Mouse (Mus musculus): ENCODE measurements around the gene Gm15293. TPM values are rescaled to one million over a fixed set of nuclear protein-coding genes. Genes with fewer than 3 reads are reported as not detected.
"Not testable (repeated sequence)": the region's sequence is repeated elsewhere in the genome, so short reads cannot be mapped to it uniquely, and the experiment has no call there.

Gene Gm15293
- polyA plus RNA-seq (2021), result not detected

DNA sequence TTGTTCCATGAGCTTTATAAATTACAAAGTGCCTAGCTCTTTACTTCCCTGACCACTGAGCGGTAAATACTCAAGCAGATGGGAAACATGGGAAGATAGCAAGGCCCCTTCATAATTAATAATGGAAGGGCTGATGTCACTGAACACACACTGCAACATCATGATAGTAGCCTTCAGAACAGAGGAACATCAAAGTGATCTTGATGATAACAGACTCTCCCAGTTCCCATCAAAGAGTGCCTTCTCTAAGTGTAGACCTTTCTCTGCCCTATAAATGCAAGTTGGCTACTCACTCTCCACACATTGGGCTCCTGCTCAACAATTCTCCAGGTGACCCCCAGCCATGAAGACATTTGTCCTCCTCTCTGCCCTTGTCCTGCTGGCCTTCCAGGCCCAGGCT is at the start of gene Gm15293:
TSS of gene Gm15293 (plus strand) at position 301 of the 400 bp plus-strand sequence.
- DNase-seq (ENCODE audit: low read depth, low spot score); ATAC-seq; POLR2A ChIA-PET; CTCF ChIA-PET; in situ Hi-C loops (cut with MboI; ENCODE audit: low pct_unique_long_range_greater_than_20kb); H3K27me3 ChIP-seq: not testable (repeated sequence)

GRCm38 (mm10) chr8:21161977-21162376 is 39.4 kb upstream of the Gm15293 start, which contains the start of gene Defa22:
Gene Defa22, plus strand, starts transcription at chr8:21162277.
- CTCF ChIA-PET; POLR2A ChIA-PET; in situ Hi-C loops (cut with MboI; ENCODE audit: low pct_unique_long_range_greater_than_20kb); ATAC-seq; DNase-seq (ENCODE audit: low read depth, low spot score); H3K27me3 ChIP-seq: not testable (repeated sequence)

DNA sequence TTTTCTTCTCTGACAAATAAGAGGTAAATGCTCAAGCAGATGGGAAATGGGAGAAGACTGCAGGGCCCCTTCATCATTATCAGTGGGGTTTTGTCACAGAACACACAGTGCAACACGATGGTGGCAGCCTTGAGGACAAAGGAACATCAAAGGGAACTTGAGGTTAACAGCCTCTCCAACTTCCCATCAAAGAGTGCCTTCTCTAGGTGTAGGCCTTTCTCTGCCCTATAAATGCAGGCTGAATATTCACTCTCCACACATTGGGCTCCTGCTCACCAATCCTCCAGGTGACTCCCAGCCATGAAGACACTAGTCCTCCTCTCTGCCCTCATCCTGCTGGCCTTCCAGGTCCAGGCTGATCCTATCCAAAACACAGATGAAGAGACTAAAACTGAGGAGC is 10.0 kb upstream of the Gm15293 start, which contains the start of gene Defa31:
TSS of gene Defa31 (plus strand) at position 301 of the 400 bp plus-strand sequence.
- CTCF ChIA-PET; H3K27me3 ChIP-seq; ATAC-seq; DNase-seq (ENCODE audit: low read depth, low spot score); in situ Hi-C loops (cut with MboI; ENCODE audit: low pct_unique_long_range_greater_than_20kb); POLR2A ChIA-PET: not testable (repeated sequence)

Other genes with a start within 250 kb of the Gm15293 start
- not detected for gene Defa21, start 176.0 kb upstream of the Gm15293 start, polyA plus RNA-seq (2021)
- not detected for gene Defa23, start 146.5 kb upstream of the Gm15293 start, polyA plus RNA-seq (2021)
- gene Defa35, start 136.5 kb upstream of the Gm15293 start, polyA plus RNA-seq (2021), result not detected
- not detected for gene Defa25, start 117.1 kb upstream of the Gm15293 start, polyA plus RNA-seq (2021)
- not detected for gene Gm14851, start 105.5 kb upstream of the Gm15293 start, polyA plus RNA-seq (2021)
- 0.27 TPM for gene Defa30, start 66.9 kb upstream of the Gm15293 start, polyA plus RNA-seq (2021)
- gene Defa22, start 39.3 kb upstream of the Gm15293 start, polyA plus RNA-seq (2021), result not detected
- gene Defa31, start 9.9 kb upstream of the Gm15293 start, polyA plus RNA-seq (2021), result not detected
- not detected for gene Gm15292, start 48.2 kb downstream of the Gm15293 start, polyA plus RNA-seq (2021)
- gene Defa27, start 114.0 kb downstream of the Gm15293 start, polyA plus RNA-seq (2021), result not detected
- not detected for gene Defa29, start 125.5 kb downstream of the Gm15293 start, polyA plus RNA-seq (2021)
- not detected for gene Defa2, start 177.0 kb downstream of the Gm15293 start, polyA plus RNA-seq (2021)
- gene Defa33, start 190.2 kb downstream of the Gm15293 start, polyA plus RNA-seq (2021), result not detected
- gene Defa36, start 225.8 kb downstream of the Gm15293 start, polyA plus RNA-seq (2021), result not detected